Mouse (Mus musculus): ENCODE results near the gene Atad5. TPM values are rescaled to one million over a fixed set of nuclear protein-coding genes. Genes with fewer than 3 reads are reported as not detected.

Gene Atad5
- polyA plus RNA-seq, 1 experiment from 2014 or later = 4.9 TPM

GRCm38 (mm10) chr11:80168611-80169249 lies 79.5 kb downstream of the Atad5 start:
- H3K9ac ChIP-seq (ENCODE audit: low read depth, low read length) = no peak overlapping the region
- no peak overlapping the region for H3K4me3 ChIP-seq (replicated peaks; ENCODE audit: low read depth, low read length)
- no peaks in the 10 kb centered on the region for H3K9me3 ChIP-seq (replicated peaks; ENCODE audit: low read length)
- no peaks in the 10 kb centered on the region for H3K27me3 ChIP-seq (ENCODE audit: insufficient read depth, low read length)
- no peaks in the 10 kb centered on the region for H3K4me1 ChIP-seq (replicated peaks; ENCODE audit: insufficient read depth, low read length)
- no peak for DNase-seq (ENCODE audit: low spot score)
- no peak for TF ChIP-seq CTCF (IDR thresholded peaks at IDR 0.05; ENCODE audit: low read depth)
- ATAC-seq (replicated peaks; ENCODE audit: low FRiP score, low read depth) = no peak
- H3K36me3 ChIP-seq (ENCODE audit: insufficient read depth, low read length) = no peaks in the 10 kb centered on the region
- H3K4me2 ChIP-seq (ENCODE audit: low read length) = no peak overlapping the region
- WGBS = 70% methylated on average over 4 of the region's 4 CpGs
- no peak overlapping the region for H3K27ac ChIP-seq

GRCm38 (mm10) chr11:80169629-80170028 lies 80.4 kb downstream of the Atad5 start:
- Histone ChIP-seq H3K9me3 (replicated peaks; ENCODE audit: low read length) (no peaks in the 10 kb centered on the region), H3K27ac (no peak overlapping the region), H3K9ac (ENCODE audit: low read depth, low read length) (no peak overlapping the region), H3K4me1 (replicated peaks; ENCODE audit: insufficient read depth, low read length) (no peaks in the 10 kb centered on the region), H3K4me3 (replicated peaks; ENCODE audit: low read depth, low read length) (no peak overlapping the region), H3K36me3 (ENCODE audit: insufficient read depth, low read length) (no peaks in the 10 kb centered on the region), H3K4me2 (ENCODE audit: low read length) (no peak overlapping the region), H3K27me3 (ENCODE audit: insufficient read depth, low read length) (no peaks in the 10 kb centered on the region)
- DNase-seq (ENCODE audit: low spot score) (no peak), ATAC-seq (replicated peaks; ENCODE audit: low FRiP score, low read depth) (no peak)
- no peak for TF ChIP-seq CTCF (IDR thresholded peaks at IDR 0.05; ENCODE audit: low read depth)
- 81% methylated on average over 3 of the region's 3 CpGs for WGBS

GRCm38 (mm10) chr11:80170351-80170750 lies 81.2 kb downstream of the Atad5 start:
- WGBS = 59% methylated on average over 5 of the region's 5 CpGs
- no peaks in the 10 kb centered on the region for H3K4me1 ChIP-seq (replicated peaks; ENCODE audit: insufficient read depth, low read length)

GRCm38 (mm10) chr11:80171884-80172283 lies 82.7 kb downstream of the Atad5 start:
- ATAC-seq (replicated peaks; ENCODE audit: low FRiP score, low read depth) (peak; percentile 80), DNase-seq (ENCODE audit: low spot score) (no peak)
- WGBS = 65% methylated on average over 4 of the region's 4 CpGs

More at GRCm38 (mm10) chr11:80170351-80170750, 81.2 kb downstream of the Atad5 start:
- TF ChIP-seq CTCF (IDR thresholded peaks at IDR 0.05; ENCODE audit: low read depth) = no peak
- Histone ChIP-seq H3K4me3 (replicated peaks; ENCODE audit: low read depth, low read length) (no peak overlapping the region), H3K4me2 (ENCODE audit: low read length) (no peak overlapping the region), H3K9me3 (replicated peaks; ENCODE audit: low read length) (no peaks in the 10 kb centered on the region), H3K9ac (ENCODE audit: low read depth, low read length) (no peak overlapping the region), H3K27me3 (ENCODE audit: insufficient read depth, low read length) (no peaks in the 10 kb centered on the region), H3K27ac (no peak overlapping the region), H3K36me3 (ENCODE audit: insufficient read depth, low read length) (no peaks in the 10 kb centered on the region)
- ATAC-seq (replicated peaks; ENCODE audit: low FRiP score, low read depth) (no peak), DNase-seq (ENCODE audit: low spot score) (no peak)

GRCm38 (mm10) chr11:80173963-80174670 lies 84.9 kb downstream of the Atad5 start:
- WGBS = 75% methylated on average over 11 of the region's 11 CpGs
- H3K36me3 ChIP-seq (ENCODE audit: insufficient read depth, low read length) = no peaks in the 10 kb centered on the region
- H3K4me1 ChIP-seq (replicated peaks; ENCODE audit: insufficient read depth, low read length) = no peaks in the 10 kb centered on the region
- ATAC-seq (replicated peaks; ENCODE audit: low FRiP score, low read depth) = no peak
- no peak overlapping the region for H3K27ac ChIP-seq
- TF ChIP-seq CTCF (IDR thresholded peaks at IDR 0.05; ENCODE audit: low read depth) = no peak
- H3K9ac ChIP-seq (ENCODE audit: low read depth, low read length) = no peak overlapping the region
- no peak overlapping the region for H3K4me2 ChIP-seq (ENCODE audit: low read length)
- no peak overlapping the region for H3K4me3 ChIP-seq (replicated peaks; ENCODE audit: low read depth, low read length)
- no peaks in the 10 kb centered on the region for H3K9me3 ChIP-seq (replicated peaks; ENCODE audit: low read length)
- DNase-seq (ENCODE audit: low spot score) = no peak
- no peaks in the 10 kb centered on the region for H3K27me3 ChIP-seq (ENCODE audit: insufficient read depth, low read length)

More at GRCm38 (mm10) chr11:80171884-80172283, 82.7 kb downstream of the Atad5 start:
- H3K9me3 ChIP-seq (replicated peaks; ENCODE audit: low read length) = no peaks in the 10 kb centered on the region
- H3K4me3 ChIP-seq (replicated peaks; ENCODE audit: low read depth, low read length) = no peak overlapping the region
- H3K27ac ChIP-seq = no peak overlapping the region
- H3K36me3 ChIP-seq (ENCODE audit: insufficient read depth, low read length) = no peaks in the 10 kb centered on the region
- no peaks in the 10 kb centered on the region for H3K27me3 ChIP-seq (ENCODE audit: insufficient read depth, low read length)
- no peak for TF ChIP-seq CTCF (IDR thresholded peaks at IDR 0.05; ENCODE audit: low read depth)
- H3K4me1 ChIP-seq (replicated peaks; ENCODE audit: insufficient read depth, low read length) = no peaks in the 10 kb centered on the region
- no peak overlapping the region for H3K9ac ChIP-seq (ENCODE audit: low read depth, low read length)
- no peak overlapping the region for H3K4me2 ChIP-seq (ENCODE audit: low read length)

GRCm38 (mm10) chr11:80176911-80177895 lies 88.0 kb downstream of the Atad5 start:
- H3K9me3 ChIP-seq (replicated peaks; ENCODE audit: low read length) = no peaks in the 10 kb centered on the region
- no peak for TF ChIP-seq CTCF (IDR thresholded peaks at IDR 0.05; ENCODE audit: low read depth)
- ATAC-seq (replicated peaks; ENCODE audit: low FRiP score, low read depth) = 0 out of 2 replicates have a peak, but pooled peaks have one; percentile 10

More at GRCm38 (mm10) chr11:80176911-80177895, 88.0 kb downstream of the Atad5 start:
- Histone ChIP-seq H3K4me1 (replicated peaks; ENCODE audit: insufficient read depth, low read length) (no peaks in the 10 kb centered on the region), H3K36me3 (ENCODE audit: insufficient read depth, low read length) (no peaks in the 10 kb centered on the region), H3K4me3 (replicated peaks; ENCODE audit: low read depth, low read length) (no peak overlapping the region), H3K27ac (no peak overlapping the region), H3K4me2 (ENCODE audit: low read length) (no peak overlapping the region), H3K27me3 (ENCODE audit: insufficient read depth, low read length) (no peaks in the 10 kb centered on the region), H3K9ac (ENCODE audit: low read depth, low read length) (no peak overlapping the region)
- peak; percentile 41 for DNase-seq (ENCODE audit: low spot score)
- WGBS = 76% methylated on average over 11 of the region's 11 CpGs
